Mouse (Mus musculus): ENCODE data around the gene Src. TPM values are rescaled to one million over a fixed set of nuclear protein-coding genes. Genes with fewer than 3 reads are reported as not detected.

Src gene
- polyA plus RNA-seq, 1 experiment from 2014 or later, result 6.7 TPM

DNA sequence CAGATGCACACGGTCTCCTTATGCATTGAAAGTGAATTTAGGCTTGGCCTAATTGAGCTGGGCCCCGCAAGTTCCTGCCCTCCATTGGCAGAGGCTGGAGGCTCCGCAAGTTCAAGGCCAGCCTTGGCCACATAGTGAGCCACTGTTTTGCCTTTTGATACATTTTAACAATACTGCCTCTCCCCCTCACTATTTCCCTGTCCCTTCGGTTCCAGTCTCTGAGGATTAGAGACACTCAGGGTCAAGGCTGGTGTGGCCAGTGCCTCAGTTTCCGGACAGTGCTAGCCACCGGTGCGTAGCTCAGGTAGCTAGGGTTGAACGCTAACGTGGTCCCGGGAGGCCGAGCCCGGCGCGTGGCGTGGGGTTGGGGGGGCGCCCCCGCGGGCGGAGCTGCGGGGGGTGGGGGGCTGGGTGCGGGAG lies 5.5 kb downstream of the Src start:
- peak overlapping the region in 1 of 2 experiments; percentile 74; a peak in 2 of 4 replicates for H3K27ac ChIP-seq (replicated peaks in 1 of 2; ENCODE audit: control insufficient read depth in 1 of 2, insufficient read depth in 1 of 2, low read depth in 2 of 2, low read length in 2 of 2)
- peak overlapping the region; percentile 66 for H3K4me2 ChIP-seq (ENCODE audit: low read length)
- H3K27me3 ChIP-seq (ENCODE audit: control insufficient read depth, insufficient read depth, low read length), result no peaks in the 10 kb centered on the region
- WGBS, result 9% methylated on average over 18 of the region's 21 CpGs
- H3K4me3 ChIP-seq (ENCODE audit: control insufficient read depth in 1 of 2, insufficient read depth in 1 of 2, low read depth in 1 of 2, low read length in 2 of 2), result peak overlapping the region; percentile 71 to 80
- peaks cover 12 to 33% of the 10 kb centered on the region in 2 experiments for H3K4me1 ChIP-seq (ENCODE audit: control insufficient read depth in 2 of 2, insufficient read depth in 2 of 2, low read length in 2 of 2)
- peak overlapping the region; percentile 95 for H3K9ac ChIP-seq (ENCODE audit: low read length)
- no peaks in the 10 kb centered on the region for H3K9me3 ChIP-seq (ENCODE audit: control insufficient read depth, low read length)
- no peaks in the 10 kb centered on the region for H3K36me3 ChIP-seq (ENCODE audit: control insufficient read depth, insufficient read depth, low read length)
- ATAC-seq (ENCODE audit: insufficient number of reproducible peaks, insufficient read depth, low FRiP score, low read depth), result no peak

DNA sequence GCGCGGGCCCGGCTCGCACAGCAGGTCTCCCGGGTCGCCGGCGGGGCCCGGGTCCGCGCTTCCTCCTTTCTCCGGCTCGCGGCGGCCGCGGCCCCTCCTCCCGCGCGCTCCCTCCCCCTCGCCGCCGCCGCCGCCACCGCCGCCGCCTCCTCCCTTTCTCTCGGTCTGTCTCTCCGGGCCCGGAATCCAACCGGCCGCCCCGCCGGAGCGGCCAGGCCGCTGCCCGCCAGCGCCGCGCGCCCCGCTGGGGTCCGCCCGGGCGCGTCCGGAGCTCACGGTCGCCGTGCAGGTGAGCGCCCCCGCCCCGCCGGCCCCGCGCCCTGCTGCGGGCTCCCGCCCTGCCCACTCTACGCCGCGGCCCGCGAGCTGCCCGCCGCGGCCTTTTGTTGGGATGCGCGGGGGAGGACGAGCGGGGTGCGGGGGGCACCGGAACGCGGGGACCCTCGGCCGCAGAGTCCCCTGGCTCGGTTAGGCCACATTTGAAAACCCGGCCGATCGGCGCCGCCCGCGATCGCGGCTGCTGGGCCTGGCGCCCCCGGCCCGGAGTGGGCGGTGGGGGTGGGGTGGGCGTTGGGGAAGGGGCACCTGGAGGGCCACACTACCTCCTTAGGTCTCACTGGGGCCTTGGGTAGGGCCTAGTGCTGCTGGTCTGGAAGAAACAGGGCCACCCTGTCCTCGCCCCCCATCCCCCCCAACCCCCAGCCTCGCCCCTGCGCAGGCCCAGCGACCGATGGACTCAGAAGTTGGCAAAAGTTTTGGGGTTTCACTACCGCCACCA lies 6.1 kb downstream of the Src start:
- H3K9me3 ChIP-seq (ENCODE audit: control insufficient read depth, low read length), result no peaks in the 10 kb centered on the region
- peaks cover 9 to 33% of the 10 kb centered on the region in 2 experiments for H3K4me1 ChIP-seq (ENCODE audit: control insufficient read depth in 2 of 2, insufficient read depth in 2 of 2, low read length in 2 of 2)
- H3K4me2 ChIP-seq (ENCODE audit: low read length), result peak overlapping the region; percentile 66
- WGBS, result 3% methylated on average over 43 of the region's 98 CpGs
- peak overlapping the region; percentile 95 for H3K9ac ChIP-seq (ENCODE audit: low read length)
- H3K27me3 ChIP-seq (ENCODE audit: control insufficient read depth, insufficient read depth, low read length), result no peaks in the 10 kb centered on the region
- ATAC-seq (ENCODE audit: insufficient number of reproducible peaks, insufficient read depth, low FRiP score, low read depth), result no peak
- no peaks in the 10 kb centered on the region for H3K36me3 ChIP-seq (ENCODE audit: control insufficient read depth, insufficient read depth, low read length)
- peak overlapping the region in 1 of 2 experiments; percentile 74; a peak in 2 of 4 replicates for H3K27ac ChIP-seq (replicated peaks in 1 of 2; ENCODE audit: control insufficient read depth in 1 of 2, insufficient read depth in 1 of 2, low read depth in 2 of 2, low read length in 2 of 2)
- peak overlapping the region; percentile 71 to 80 for H3K4me3 ChIP-seq (ENCODE audit: control insufficient read depth in 1 of 2, insufficient read depth in 1 of 2, low read depth in 1 of 2, low read length in 2 of 2)

DNA sequence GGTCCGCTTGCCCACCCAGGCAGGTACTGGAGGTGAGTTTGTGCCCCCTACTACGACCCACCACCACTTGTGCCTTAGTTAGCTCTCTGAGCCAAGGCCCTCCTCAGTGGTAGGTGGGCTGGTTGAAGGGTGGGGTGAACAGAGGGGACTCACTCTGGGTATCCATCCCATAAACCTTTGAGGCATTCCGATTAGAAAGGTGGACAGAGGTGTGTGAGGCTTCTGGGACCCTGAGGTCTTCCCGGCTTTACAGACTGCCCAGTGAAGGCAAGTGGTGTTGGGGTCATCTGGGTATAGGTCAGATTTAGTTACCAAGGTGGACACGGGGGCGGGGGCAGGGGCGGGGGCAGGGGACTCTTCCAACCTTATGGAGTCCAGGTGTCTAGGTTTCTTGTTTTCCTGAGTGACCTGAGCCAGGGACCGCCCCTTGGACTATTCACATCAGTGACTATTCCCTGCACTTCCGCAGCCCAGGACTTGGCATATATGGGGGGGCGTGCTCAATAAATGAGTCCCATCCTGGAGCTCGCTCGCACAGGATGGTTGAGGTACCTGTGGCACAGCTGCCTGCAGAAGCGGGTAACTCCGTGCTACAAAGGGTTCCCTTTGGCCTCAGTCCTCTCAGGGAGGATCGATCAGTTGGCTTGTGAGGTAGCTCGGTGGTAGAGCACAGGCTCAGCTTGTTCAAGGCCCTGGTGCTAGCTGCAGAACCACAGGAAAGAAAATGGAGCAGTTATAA lies 6.8 kb downstream of the Src start:
- no peak for ATAC-seq (ENCODE audit: insufficient number of reproducible peaks, insufficient read depth, low FRiP score, low read depth)
- Histone ChIP-seq H3K4me1 (ENCODE audit: control insufficient read depth in 2 of 2, insufficient read depth in 2 of 2, low read length in 2 of 2) (peaks cover 9 to 33% of the 10 kb centered on the region in 2 experiments), H3K4me2 (ENCODE audit: low read length) (peak overlapping the region; percentile 66), H3K27me3 (ENCODE audit: control insufficient read depth, insufficient read depth, low read length) (no peaks in the 10 kb centered on the region), H3K36me3 (ENCODE audit: control insufficient read depth, insufficient read depth, low read length) (no peaks in the 10 kb centered on the region), H3K9ac (ENCODE audit: low read length) (peak overlapping the region; percentile 95), H3K27ac (replicated peaks in 1 of 2; ENCODE audit: control insufficient read depth in 1 of 2, insufficient read depth in 1 of 2, low read depth in 2 of 2, low read length in 2 of 2) (peak overlapping the region in 1 of 2 experiments; percentile 74; a peak in 1 of 4 replicates), H3K9me3 (ENCODE audit: control insufficient read depth, low read length) (no peaks in the 10 kb centered on the region), H3K4me3 (ENCODE audit: control insufficient read depth in 1 of 2, insufficient read depth in 1 of 2, low read depth in 1 of 2, low read length in 2 of 2) (peak overlapping the region; percentile 71 to 80)
- 78% methylated on average over 16 of the region's 16 CpGs for WGBS

DNA sequence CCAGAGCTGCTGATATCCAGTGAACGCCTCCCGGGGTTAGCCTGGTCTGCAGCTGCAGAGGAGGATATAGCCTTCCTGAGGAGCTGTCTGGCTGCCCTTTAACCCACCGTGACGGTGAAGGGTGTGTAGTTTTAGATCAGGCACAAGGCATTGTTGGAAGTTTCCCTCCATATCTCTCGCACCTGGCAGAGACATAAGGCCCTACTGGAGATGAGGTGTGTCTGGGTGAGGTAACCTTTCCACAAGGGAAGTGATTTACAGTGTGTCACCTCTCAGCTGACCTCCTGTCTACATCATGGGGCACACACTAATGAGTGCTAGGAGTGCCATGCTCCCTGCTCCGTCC lies 7.4 kb downstream of the Src start:
- WGBS, result 80% methylated on average over 6 of the region's 6 CpGs
- Histone ChIP-seq H3K4me1 (ENCODE audit: control insufficient read depth in 2 of 2, insufficient read depth in 2 of 2, low read length in 2 of 2) (peaks cover 9 to 33% of the 10 kb centered on the region in 2 experiments), H3K27ac (replicated peaks in 1 of 2; ENCODE audit: control insufficient read depth in 1 of 2, insufficient read depth in 1 of 2, low read depth in 2 of 2, low read length in 2 of 2) (no peak overlapping the region), H3K27me3 (ENCODE audit: control insufficient read depth, insufficient read depth, low read length) (no peaks in the 10 kb centered on the region), H3K4me3 (ENCODE audit: control insufficient read depth in 1 of 2, insufficient read depth in 1 of 2, low read depth in 1 of 2, low read length in 2 of 2) (no peak overlapping the region), H3K9ac (ENCODE audit: low read length) (no peak overlapping the region), H3K9me3 (ENCODE audit: control insufficient read depth, low read length) (no peaks in the 10 kb centered on the region), H3K4me2 (ENCODE audit: low read length) (peak overlapping the region; percentile 66; the same call in 1 of the 2 replicates), H3K36me3 (ENCODE audit: control insufficient read depth, insufficient read depth, low read length) (no peaks in the 10 kb centered on the region)
- ATAC-seq (ENCODE audit: insufficient number of reproducible peaks, insufficient read depth, low FRiP score, low read depth), result no peak

DNA sequence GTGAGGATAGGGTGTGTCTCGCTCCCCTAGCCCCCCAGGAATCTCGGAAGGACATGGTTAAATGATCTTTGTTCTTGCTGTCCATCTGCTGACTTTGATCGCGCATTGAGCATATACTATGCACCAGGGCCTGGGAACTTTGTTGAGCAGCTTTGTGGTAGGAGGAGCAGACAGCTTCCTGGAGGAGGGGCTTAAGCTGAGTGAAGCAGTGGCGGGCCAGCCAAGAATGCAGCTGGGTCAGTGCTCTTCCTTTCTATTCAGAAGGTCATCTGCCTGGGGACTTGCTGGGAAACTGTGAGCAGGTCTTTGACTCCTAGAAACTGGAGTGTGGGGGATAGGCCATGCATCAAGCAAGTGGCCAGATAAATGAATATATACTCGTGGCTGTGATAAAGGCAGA lies 7.9 kb downstream of the Src start:
- no peak overlapping the region for H3K27ac ChIP-seq (replicated peaks in 1 of 2; ENCODE audit: control insufficient read depth in 1 of 2, insufficient read depth in 1 of 2, low read depth in 2 of 2, low read length in 2 of 2)
- 69% methylated on average over 6 of the region's 6 CpGs for WGBS
- no peak overlapping the region for H3K4me2 ChIP-seq (ENCODE audit: low read length)
- 0 out of 2 replicates have a peak, but pooled peaks have one; percentile 30 for ATAC-seq (ENCODE audit: insufficient number of reproducible peaks, insufficient read depth, low FRiP score, low read depth)
- H3K9ac ChIP-seq (ENCODE audit: low read length), result no peak overlapping the region
- no peaks in the 10 kb centered on the region for H3K9me3 ChIP-seq (ENCODE audit: control insufficient read depth, low read length)
- peaks cover 15 to 39% of the 10 kb centered on the region in 2 experiments for H3K4me1 ChIP-seq (ENCODE audit: control insufficient read depth in 2 of 2, insufficient read depth in 2 of 2, low read length in 2 of 2)
- no peaks in the 10 kb centered on the region for H3K36me3 ChIP-seq (ENCODE audit: control insufficient read depth, insufficient read depth, low read length)
- H3K27me3 ChIP-seq (ENCODE audit: control insufficient read depth, insufficient read depth, low read length), result no peaks in the 10 kb centered on the region
- H3K4me3 ChIP-seq (ENCODE audit: control insufficient read depth in 1 of 2, insufficient read depth in 1 of 2, low read depth in 1 of 2, low read length in 2 of 2), result no peak overlapping the region

DNA sequence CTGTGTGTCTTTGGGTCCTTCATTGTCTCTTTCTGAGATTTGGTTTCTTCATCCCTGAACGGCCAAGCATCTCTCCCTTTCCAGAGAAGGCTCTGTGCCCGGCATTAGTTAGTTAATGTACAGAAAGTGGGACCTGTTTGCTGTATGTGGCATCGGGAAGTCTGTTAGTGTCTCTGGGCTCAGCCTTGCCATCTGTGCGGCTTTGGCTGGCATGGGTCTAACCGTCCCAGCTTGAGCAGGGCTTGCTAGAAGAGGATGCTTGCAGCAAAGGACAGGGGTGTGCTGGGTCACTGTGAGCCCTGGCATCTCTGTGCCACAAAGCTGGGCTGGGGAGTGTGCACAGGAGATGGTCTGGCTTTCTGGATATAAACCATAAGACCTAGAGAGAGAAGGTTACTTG lies 8.9 kb downstream of the Src start:
- H3K4me2 ChIP-seq (ENCODE audit: low read length), result no peak overlapping the region
- no peak overlapping the region for H3K9ac ChIP-seq (ENCODE audit: low read length)
- ATAC-seq (ENCODE audit: insufficient number of reproducible peaks, insufficient read depth, low FRiP score, low read depth), result no peak

DNA sequence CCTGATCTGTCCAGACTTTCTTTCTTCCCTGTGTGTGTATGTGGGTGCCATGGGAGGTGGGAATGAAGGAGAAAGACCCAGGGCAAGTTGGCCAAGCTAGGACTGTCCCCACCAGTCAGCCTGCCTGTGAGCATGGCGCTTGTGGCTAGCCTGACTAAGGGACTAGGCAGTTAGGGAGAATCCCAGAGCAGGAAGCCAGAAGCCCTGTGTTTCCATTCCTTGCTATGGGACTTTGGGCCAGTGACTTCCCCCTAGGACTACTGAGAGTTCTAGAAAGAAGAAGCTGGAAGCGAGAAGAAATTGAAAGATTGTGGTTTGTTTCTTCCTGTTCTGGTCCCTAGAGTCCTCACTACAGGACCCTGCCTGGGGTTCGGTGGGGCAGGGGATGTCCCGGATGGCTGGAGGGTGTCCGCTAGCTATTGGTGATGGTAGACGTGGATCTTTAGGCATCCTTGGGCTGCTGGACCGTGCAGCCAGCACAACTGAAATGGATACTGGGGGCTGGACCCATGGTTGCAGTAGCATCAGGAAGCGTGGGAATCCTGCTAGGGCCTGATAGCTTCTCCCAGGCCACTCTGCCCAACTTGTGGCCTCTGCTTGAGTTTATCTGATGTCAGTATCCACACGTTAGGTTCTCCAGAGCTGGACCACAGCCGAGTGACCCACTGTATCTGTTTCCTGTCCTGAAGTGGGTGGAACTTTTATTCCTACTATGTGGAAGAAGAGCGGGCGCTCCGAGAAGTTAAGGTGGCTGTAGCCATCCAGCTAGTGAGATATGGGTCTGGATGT lies 10.3 kb downstream of the Src start:
- H3K4me1 ChIP-seq (ENCODE audit: control insufficient read depth in 2 of 2, insufficient read depth in 2 of 2, low read length in 2 of 2), result peaks cover 19 to 42% of the 10 kb centered on the region in 2 experiments

More for the DNA sequence above, 8.9 kb downstream of the Src start:
- no peak overlapping the region for H3K4me3 ChIP-seq (ENCODE audit: control insufficient read depth in 1 of 2, insufficient read depth in 1 of 2, low read depth in 1 of 2, low read length in 2 of 2)
- 91% methylated on average over 5 of the region's 5 CpGs for WGBS
- H3K27ac ChIP-seq (replicated peaks in 1 of 2; ENCODE audit: control insufficient read depth in 1 of 2, insufficient read depth in 1 of 2, low read depth in 2 of 2, low read length in 2 of 2), result no peak overlapping the region
- H3K27me3 ChIP-seq (ENCODE audit: control insufficient read depth, insufficient read depth, low read length), result no peaks in the 10 kb centered on the region
- H3K36me3 ChIP-seq (ENCODE audit: control insufficient read depth, insufficient read depth, low read length), result no peaks in the 10 kb centered on the region
- peaks cover 22 to 48% of the 10 kb centered on the region in 2 experiments for H3K4me1 ChIP-seq (ENCODE audit: control insufficient read depth in 2 of 2, insufficient read depth in 2 of 2, low read length in 2 of 2)
- no peaks in the 10 kb centered on the region for H3K9me3 ChIP-seq (ENCODE audit: control insufficient read depth, low read length)

More for the DNA sequence above, 10.3 kb downstream of the Src start:
- H3K36me3 ChIP-seq (ENCODE audit: control insufficient read depth, insufficient read depth, low read length), result no peaks in the 10 kb centered on the region
- WGBS, result 77% methylated on average over 13 of the region's 13 CpGs
- no peak overlapping the region for H3K4me3 ChIP-seq (ENCODE audit: control insufficient read depth in 1 of 2, insufficient read depth in 1 of 2, low read depth in 1 of 2, low read length in 2 of 2)
- no peak for ATAC-seq (ENCODE audit: insufficient number of reproducible peaks, insufficient read depth, low FRiP score, low read depth)
- no peaks in the 10 kb centered on the region for H3K27me3 ChIP-seq (ENCODE audit: control insufficient read depth, insufficient read depth, low read length)
- H3K4me2 ChIP-seq (ENCODE audit: low read length), result no peak overlapping the region
- no peaks in the 10 kb centered on the region for H3K9me3 ChIP-seq (ENCODE audit: control insufficient read depth, low read length)
- H3K27ac ChIP-seq (replicated peaks in 1 of 2; ENCODE audit: control insufficient read depth in 1 of 2, insufficient read depth in 1 of 2, low read depth in 2 of 2, low read length in 2 of 2), result no peak overlapping the region
- H3K9ac ChIP-seq (ENCODE audit: low read length), result no peak overlapping the region

All from heart, embryonic 14.5 days (tissue).